Mouse (Mus musculus) adrenal gland, adult (tissue): ENCODE data around the gene Mprip.
"Not testable (repeated sequence)": the region's sequence is repeated elsewhere in the genome, so short reads cannot be mapped to it uniquely, and the experiment has no call there.

Experiments used
- DNase-seq, 2 experiments: peaks; one replicate each; pipeline ENCODE4 v3.0.0; 2022 to 2023; ENCODE audit warnings: low spot score in 1 of 2; ENCODE audit not compliant: inconsistent age in 2 of 2

Gene Mprip

GRCm38 (mm10) chr11:59661005-59661404 lies at the start of gene Mprip:
TSS of gene Mprip (plus strand) at chr11:59661305.
- DNase-seq = no peak

- DNase-seq = no peak
Measured at GRCm38 (mm10) chr11:59611646-59612045, 49.5 kb upstream of the Mprip start.

DNA sequence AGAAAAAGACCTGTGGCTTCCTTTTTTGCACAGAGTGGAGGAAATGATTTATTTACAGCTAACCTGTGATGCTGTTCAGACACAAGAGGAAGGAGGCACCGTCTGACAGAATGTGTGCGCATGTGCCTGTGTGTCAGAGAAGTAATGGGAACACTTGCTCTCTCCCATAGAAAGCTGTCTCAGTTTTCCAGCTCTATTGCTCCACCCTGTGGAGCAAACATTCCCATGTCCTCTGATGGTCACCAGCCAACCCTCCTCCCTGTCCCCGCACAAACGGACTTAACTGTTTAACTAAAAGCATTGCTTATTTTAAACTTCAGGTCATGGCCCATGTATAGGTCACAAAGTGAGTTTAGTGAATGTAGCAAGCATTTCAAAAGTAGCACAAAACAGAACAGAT lies 47.0 kb upstream of the Mprip start:
- peak; percentile 15 to 61 for DNase-seq

- not testable (repeated sequence) for DNase-seq
Measured at GRCm38 (mm10) chr11:59616986-59617385, 44.1 kb upstream of the Mprip start.

- DNase-seq = no peak
Measured at GRCm38 (mm10) chr11:59622214-59622613, 38.9 kb upstream of the Mprip start.

GRCm38 (mm10) chr11:59624017-59624630 lies 37.0 kb upstream of the Mprip start:
- peak; percentile 45 to 81 for DNase-seq

- no peak for DNase-seq
Measured at GRCm38 (mm10) chr11:59626192-59626591, 34.9 kb upstream of the Mprip start.

GRCm38 (mm10) chr11:59628177-59628576 lies 32.9 kb upstream of the Mprip start:
- DNase-seq = no peak

DNA sequence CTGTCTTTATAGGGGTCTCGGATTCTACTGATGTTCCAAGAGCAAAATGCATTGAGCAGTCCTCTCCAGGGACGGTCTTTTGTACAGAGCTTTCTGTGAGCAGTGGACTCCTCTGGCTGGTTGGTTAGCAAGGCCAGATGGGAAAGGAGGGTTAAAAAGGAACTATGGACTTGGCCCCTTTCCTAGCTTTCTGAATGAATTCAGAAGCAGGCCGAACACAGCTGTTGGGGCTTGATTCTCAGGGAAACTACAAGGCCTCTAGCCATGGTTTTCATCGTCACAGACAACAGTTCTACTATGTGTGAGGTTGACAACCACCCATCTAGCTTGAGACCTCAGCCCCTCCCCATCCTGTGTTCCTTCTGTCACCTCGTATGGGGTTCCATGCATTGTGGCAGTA lies 31.2 kb upstream of the Mprip start:
- DNase-seq = no peak

DNA sequence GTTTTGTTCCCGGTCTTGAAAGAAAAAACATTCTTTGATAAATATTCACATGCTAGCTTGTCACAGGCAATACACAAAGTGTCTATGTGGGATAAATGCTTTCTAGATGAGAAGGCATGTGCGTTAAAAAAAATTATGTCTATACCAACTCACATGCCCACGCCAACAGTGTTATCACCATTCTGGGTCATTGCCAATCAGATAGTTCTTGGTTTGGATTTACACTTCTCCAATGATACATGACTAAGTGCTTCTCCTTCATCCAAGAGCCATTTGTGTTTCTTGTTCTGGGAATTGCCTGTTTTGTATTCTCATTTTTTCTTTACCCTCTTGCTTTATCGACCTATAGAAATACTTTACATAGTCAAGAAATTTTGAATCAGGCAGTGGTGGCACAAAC lies 29.1 kb upstream of the Mprip start:
- no peak for DNase-seq

DNA sequence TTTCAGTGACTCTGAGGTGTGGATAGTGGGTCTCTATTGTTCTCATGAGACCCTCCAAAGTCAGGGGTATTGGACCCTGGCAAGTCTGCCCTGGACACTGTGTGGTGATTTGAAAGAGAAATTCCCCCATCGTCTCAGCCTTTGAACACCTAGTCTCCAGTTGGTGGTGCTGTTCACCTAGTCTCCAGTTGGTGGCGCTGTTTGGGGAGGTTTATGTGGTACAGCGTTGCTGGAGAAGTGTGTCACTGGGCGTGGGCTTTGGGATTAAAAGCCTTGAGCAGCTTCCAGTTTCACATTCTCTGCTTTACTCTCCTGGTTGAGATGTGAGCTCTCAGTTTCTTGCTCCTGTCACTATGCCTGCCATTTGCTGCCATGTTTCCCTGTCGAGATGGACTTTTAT lies 28.1 kb upstream of the Mprip start:
- DNase-seq = peak; percentile 59 to 89

GRCm38 (mm10) chr11:59634001-59634660 lies 27.0 kb upstream of the Mprip start:
- no peak for DNase-seq

DNA sequence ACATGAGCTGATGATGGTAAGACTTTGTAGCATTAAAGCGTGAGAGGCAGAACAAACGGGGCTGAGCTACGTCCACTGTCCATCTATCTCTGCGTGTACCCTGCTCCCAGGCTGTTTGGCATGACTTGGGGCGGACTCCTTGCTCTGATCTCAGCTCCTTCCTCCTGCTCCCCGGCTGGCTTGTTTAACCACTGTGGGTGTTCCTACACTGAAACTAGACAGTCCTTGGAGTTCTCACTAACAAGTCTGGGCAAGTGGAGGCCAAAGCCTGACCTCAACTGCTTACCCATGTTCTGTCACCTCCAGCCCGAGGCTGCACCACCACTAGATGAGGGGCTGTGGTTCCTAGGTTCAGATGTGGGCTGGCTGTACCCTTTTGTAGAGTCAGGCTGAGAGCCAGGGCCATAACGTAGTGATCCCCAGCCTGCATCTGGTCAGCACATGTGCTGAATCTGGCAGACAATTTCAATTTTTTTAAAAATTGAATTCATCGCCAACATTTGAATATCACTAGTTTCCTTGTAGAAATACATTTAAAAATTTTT lies 25.8 kb upstream of the Mprip start:
- DNase-seq = no peak

GRCm38 (mm10) chr11:59635821-59636694 lies 25.0 kb upstream of the Mprip start:
- DNase-seq = peak in 1 of 2 experiments; percentile 49

- no peak for DNase-seq
Measured at GRCm38 (mm10) chr11:59636695-59637414, 24.2 kb upstream of the Mprip start.

GRCm38 (mm10) chr11:59639957-59640643 lies 21.0 kb upstream of the Mprip start:
- no peak for DNase-seq

DNA sequence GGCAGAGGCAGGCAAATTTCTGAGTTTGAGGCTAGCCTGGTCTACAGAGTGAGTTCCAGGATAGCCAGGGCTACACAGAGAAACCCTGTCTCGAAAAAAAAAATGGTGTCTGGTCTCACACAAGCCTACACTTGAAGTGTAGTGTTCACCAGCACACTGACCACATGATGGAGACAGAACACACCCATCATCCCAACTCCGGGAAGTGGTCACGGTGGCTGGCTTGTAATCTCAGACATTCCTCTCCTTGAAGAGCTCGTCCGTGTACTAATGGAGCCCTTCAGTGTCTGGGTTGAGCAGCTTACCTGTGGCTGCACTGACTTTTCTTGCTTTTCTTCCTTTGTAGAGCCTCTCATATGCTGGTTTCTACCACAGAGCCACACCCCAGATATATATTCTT lies 19.9 kb upstream of the Mprip start:
- no peak for DNase-seq

DNA sequence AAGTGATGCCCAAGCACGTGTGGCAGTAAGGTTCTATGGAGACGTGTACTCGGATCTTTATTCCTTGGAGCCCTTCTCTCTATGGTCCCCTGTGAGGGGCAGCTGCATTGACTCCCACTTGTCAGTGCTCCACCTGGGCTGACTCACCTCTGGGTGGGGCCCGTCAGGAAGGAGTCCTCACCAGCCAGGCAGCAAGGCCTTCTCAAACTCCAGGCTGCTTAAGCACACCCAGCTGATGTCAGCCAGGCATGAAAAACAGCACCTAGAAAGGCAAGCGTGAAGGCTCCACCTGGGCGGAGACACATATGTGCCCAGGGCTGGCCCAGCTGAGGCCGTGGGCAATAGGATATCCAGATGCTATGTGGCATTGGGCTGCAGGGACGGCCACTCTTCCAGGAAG lies 18.7 kb upstream of the Mprip start:
- DNase-seq = no peak

- no peak for DNase-seq
Measured at GRCm38 (mm10) chr11:59645036-59645435, 16.1 kb upstream of the Mprip start.

DNA sequence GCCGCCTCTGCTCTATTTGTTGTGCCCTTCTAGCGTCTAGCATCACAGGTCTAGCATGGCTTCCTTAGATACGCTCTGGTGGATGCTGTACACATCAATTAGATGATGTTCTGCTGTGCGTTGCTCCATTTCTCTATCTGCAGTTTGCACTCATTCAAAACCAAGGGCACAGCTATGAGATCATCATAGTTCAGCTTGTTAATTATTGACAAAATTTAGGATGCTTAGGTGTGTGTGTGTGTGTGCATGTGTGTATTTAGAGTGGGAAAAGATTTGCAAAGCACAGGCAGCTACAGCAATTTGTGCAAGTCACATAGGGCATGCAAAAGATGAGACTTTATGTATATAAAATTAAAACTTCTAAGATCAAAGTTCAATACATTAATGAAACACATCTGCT lies 12.0 kb upstream of the Mprip start:
- DNase-seq = no peak
